Mouse (Mus musculus) kidney, postnatal 0 days (tissue): ENCODE results near the gene Tmem119. TPM values are rescaled to one million over a fixed set of nuclear protein-coding genes. Genes with fewer than 3 reads are reported as not detected.
A peak's percentile ranks its signal among the peaks of the same experiment; 100 is the strongest.
"Not testable (repeated sequence)": the region's sequence is repeated elsewhere in the genome, so short reads cannot be mapped to it uniquely, and the experiment has no call there.

Experiments used
- ATAC-seq: fragments of 200-750 bp; cut with Nextera tagmentation; replicated peaks from 2 replicates; pipeline ENCODE4 v1.8.0; 2017; ENCODE audit warnings: low read depth, moderate number of reproducible peaks, moderate TSS enrichment, moderate library complexity; ENCODE audit not compliant: low FRiP score
- DNase-seq: peaks from one replicate; pipeline ENCODE4 v3.0.0-alpha.2; 2016; ENCODE audit warnings: low spot score
- H3K27ac ChIP-seq: fragments of 300-500 bp; sonication (generic); 2 replicates; pipeline ENCODE4 v1.5.1; 2014; ENCODE audit warnings: mild to moderate bottlenecking
- H3K27me3 ChIP-seq: fragments of 300-500 bp; sonication (generic); 2 replicates; pipeline ENCODE4 v1.6.1; 2014; ENCODE audit warnings: low read length, mixed read lengths; ENCODE audit not compliant: insufficient read depth
- H3K36me3 ChIP-seq: fragments of 300-500 bp; sonication (generic); 2 replicates; pipeline ENCODE4 v1.6.1; 2014; ENCODE audit warnings: low read length, mixed read lengths; ENCODE audit not compliant: insufficient read depth
- H3K4me1 ChIP-seq: fragments of 300-500 bp; sonication (generic); replicated peaks from 2 replicates; pipeline ENCODE4 v1.6.1; 2014; ENCODE audit warnings: antibody characterized with exemption, low read length, mixed read lengths; ENCODE audit not compliant: insufficient read depth
- H3K4me2 ChIP-seq: fragments of 300-500 bp; sonication (generic); 2 replicates; pipeline ENCODE4 v1.6.1; 2014; ENCODE audit warnings: mild to moderate bottlenecking, low read length, moderate library complexity, mixed read lengths
- H3K4me3 ChIP-seq: fragments of 300-500 bp; sonication (generic); replicated peaks from 2 replicates; pipeline ENCODE4 v1.5.1; 2014; ENCODE audit warnings: low read depth, low read length
- H3K9ac ChIP-seq: fragments of 300-500 bp; sonication (generic); 2 replicates; pipeline ENCODE4 v1.6.1; 2014; ENCODE audit warnings: low read depth, low read length
- H3K9me3 ChIP-seq: fragments of 300-500 bp; sonication (generic); replicated peaks from 2 replicates; pipeline ENCODE4 v1.6.1; 2016; ENCODE audit warnings: low read length, inconsistent platforms, mixed read lengths
- CTCF ChIP-seq: IDR thresholded peaks from 2 replicates; pipeline ENCODE4 v1.5.1; 2016; ENCODE audit warnings: antibody characterized with exemption, low read depth, mild to moderate bottlenecking, moderate library complexity
- WGBS: fragments of 180-500 bp; shearing (Covaris S2); extraction: QIAGEN DNeasy Blood & Tissue Kit; methylation state at CpG from one replicate; pipeline ENCODE4 v1.1.7; 2014; 5-methylcytosine and 5-hydroxymethylcytosine counted together
- polyA plus RNA-seq: library from polyadenylated mRNA; unstranded; fragments of >200 nt; fragmentation: Nextera tagmentation; extraction: Ambion mirVana; gene quantifications from 2 replicates; pipeline ENCODE4 v1.2.1, GENCODE M21; 2015

Tmem119 gene
- polyA plus RNA-seq, 1 experiment from 2014 or later: 37.3 TPM

- no peak overlapping the region for H3K4me2 ChIP-seq
- no peak for DNase-seq
- no peaks in the 10 kb centered on the region for H3K4me1 ChIP-seq
- no peak overlapping the region for H3K9ac ChIP-seq
- H3K36me3 ChIP-seq: no peaks in the 10 kb centered on the region
- WGBS: 21% methylated on average over 9 of the region's 9 CpGs
- ATAC-seq: no peak
- no peak overlapping the region for H3K4me3 ChIP-seq
- H3K9me3 ChIP-seq: no peaks in the 10 kb centered on the region
- H3K27me3 ChIP-seq: 0 out of 2 replicates have a peak, but pooled peaks cover 3% of the 10 kb centered on the region
- H3K27ac ChIP-seq: no peak overlapping the region
- peak; percentile 50 for TF ChIP-seq CTCF
Measured at GRCm38 (mm10) chr5:113813608-113814007, 13.3 kb upstream of the Tmem119 start.

- no peak for TF ChIP-seq CTCF
- no peaks in the 10 kb centered on the region for H3K9me3 ChIP-seq
- H3K36me3 ChIP-seq: no peaks in the 10 kb centered on the region
- no peaks in the 10 kb centered on the region for H3K4me1 ChIP-seq
- H3K4me2 ChIP-seq: no peak overlapping the region
- H3K27me3 ChIP-seq: 0 out of 2 replicates have a peak, but pooled peaks cover 3% of the 10 kb centered on the region
- H3K9ac ChIP-seq: no peak overlapping the region
- ATAC-seq (no peak), DNase-seq (no peak)
- H3K27ac ChIP-seq: no peak overlapping the region
- 93% methylated on average over 2 of the region's 2 CpGs for WGBS
- no peak overlapping the region for H3K4me3 ChIP-seq
Measured at GRCm38 (mm10) chr5:113812638-113813037, 12.3 kb upstream of the Tmem119 start.

- not testable (repeated sequence) for H3K9me3 ChIP-seq, DNase-seq, H3K9ac ChIP-seq, H3K27me3 ChIP-seq, H3K36me3 ChIP-seq, H3K4me3 ChIP-seq, H3K4me2 ChIP-seq, H3K27ac ChIP-seq, H3K4me1 ChIP-seq, ATAC-seq
- 21% methylated on average over 11 of the region's 12 CpGs for WGBS
- TF ChIP-seq CTCF: peak; percentile 57
Measured at GRCm38 (mm10) chr5:113811824-113812420, 11.6 kb upstream of the Tmem119 start.

DNA sequence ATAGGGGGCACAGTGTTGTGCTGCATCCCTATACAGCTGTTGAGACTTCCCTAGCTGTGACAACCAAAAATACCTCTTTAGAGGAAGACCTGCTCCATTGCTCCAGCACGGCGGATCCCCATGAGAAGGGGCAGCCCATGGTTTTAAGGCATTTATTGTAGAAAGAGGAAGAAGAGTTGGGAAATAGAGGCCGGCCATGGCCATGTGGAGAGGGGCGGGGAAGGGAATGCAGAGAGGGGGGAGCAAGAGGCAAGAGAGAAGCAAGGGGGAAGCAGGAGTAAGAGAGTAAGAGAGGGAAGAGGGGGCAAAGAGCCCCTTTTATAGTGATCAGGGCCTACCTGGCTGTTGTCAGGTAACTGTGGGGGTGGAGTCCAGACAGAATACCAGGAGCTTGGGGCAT lies 9.8 kb upstream of the Tmem119 start:
- TF ChIP-seq CTCF: no peak
- WGBS: 96% methylated on average over 4 of the region's 4 CpGs
- ATAC-seq: no peak

DNA sequence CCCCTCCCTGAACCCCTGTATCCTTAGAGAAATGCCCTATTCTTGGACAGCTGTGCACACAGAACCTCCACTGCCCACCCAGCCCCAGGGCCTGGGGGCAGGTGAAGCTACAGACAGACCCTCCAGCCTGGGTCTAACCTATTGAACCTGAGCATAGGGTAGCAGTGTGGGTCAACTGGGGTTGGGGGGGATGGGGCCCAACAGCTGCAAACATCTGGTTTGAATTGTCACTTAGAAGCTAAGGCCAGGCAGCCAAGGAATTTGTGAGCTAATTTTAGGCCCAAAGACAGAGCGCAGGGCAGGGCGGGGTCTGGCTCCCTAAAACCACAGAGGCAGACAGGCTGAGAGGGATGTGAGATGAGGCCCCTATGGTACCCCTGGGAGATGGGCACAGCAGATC lies 7.9 kb upstream of the Tmem119 start:
- Histone ChIP-seq H3K27ac (no peak overlapping the region), H3K9ac (no peak overlapping the region), H3K4me3 (no peak overlapping the region), H3K4me2 (no peak overlapping the region), H3K27me3 (no peaks in the 10 kb centered on the region), H3K4me1 (no peaks in the 10 kb centered on the region), H3K9me3 (no peaks in the 10 kb centered on the region), H3K36me3 (no peaks in the 10 kb centered on the region)
- TF ChIP-seq CTCF: no peak
- ATAC-seq: no peak
- DNase-seq: peak; percentile 44
- 67% methylated on average over 2 of the region's 2 CpGs for WGBS

More for the DNA sequence above, 9.8 kb upstream of the Tmem119 start:
- Histone ChIP-seq H3K36me3 (no peaks in the 10 kb centered on the region), H3K27ac (no peak overlapping the region), H3K27me3 (no peaks in the 10 kb centered on the region), H3K4me3 (no peak overlapping the region), H3K4me1 (no peaks in the 10 kb centered on the region), H3K9ac (no peak overlapping the region), H3K4me2 (no peak overlapping the region), H3K9me3 (no peaks in the 10 kb centered on the region)
- DNase-seq: no peak

- H3K4me1 ChIP-seq: no peaks in the 10 kb centered on the region
- 56% methylated on average over 9 of the region's 9 CpGs for WGBS
- ATAC-seq (no peak), DNase-seq (no peak)
- H3K4me2 ChIP-seq: no peak overlapping the region
- no peaks in the 10 kb centered on the region for H3K9me3 ChIP-seq
- no peak overlapping the region for H3K9ac ChIP-seq
- H3K36me3 ChIP-seq: no peaks in the 10 kb centered on the region
- H3K4me3 ChIP-seq: no peak overlapping the region
- H3K27me3 ChIP-seq: no peaks in the 10 kb centered on the region
- H3K27ac ChIP-seq: no peak overlapping the region
- no peak for TF ChIP-seq CTCF
Measured at GRCm38 (mm10) chr5:113807712-113808111, 7.4 kb upstream of the Tmem119 start.

DNA sequence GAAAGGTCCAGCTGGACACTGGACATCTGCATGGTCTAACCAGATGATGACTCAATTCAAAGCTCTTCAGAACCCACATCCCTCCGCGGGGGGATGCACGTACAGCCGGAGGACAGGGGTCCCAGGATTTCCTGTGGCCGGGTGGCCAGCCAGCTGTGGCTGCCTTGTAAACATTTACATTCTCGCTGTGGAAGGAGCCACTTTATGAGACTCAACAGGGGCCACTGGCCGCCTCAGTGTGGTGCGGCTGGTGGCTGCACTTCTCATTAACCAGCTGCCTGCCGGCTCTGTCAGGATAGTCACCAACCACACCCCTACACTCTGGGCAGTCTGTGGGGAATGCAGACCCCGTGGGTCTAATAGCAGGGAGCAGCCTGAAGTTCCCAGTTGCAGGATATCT lies 6.1 kb upstream of the Tmem119 start:
- no peaks in the 10 kb centered on the region for H3K27me3 ChIP-seq
- H3K4me1 ChIP-seq: no peaks in the 10 kb centered on the region
- DNase-seq: no peak
- no peaks in the 10 kb centered on the region for H3K9me3 ChIP-seq
- H3K36me3 ChIP-seq: no peaks in the 10 kb centered on the region
- H3K4me3 ChIP-seq: no peak overlapping the region
- no peak overlapping the region for H3K9ac ChIP-seq
- TF ChIP-seq CTCF: no peak
- WGBS: 12% methylated on average over 10 of the region's 10 CpGs
- no peak overlapping the region for H3K27ac ChIP-seq
- no peak overlapping the region for H3K4me2 ChIP-seq
- no peak for ATAC-seq
